Mouse (Mus musculus): ENCODE data around the gene AU021092.

AU021092 gene

DNA sequence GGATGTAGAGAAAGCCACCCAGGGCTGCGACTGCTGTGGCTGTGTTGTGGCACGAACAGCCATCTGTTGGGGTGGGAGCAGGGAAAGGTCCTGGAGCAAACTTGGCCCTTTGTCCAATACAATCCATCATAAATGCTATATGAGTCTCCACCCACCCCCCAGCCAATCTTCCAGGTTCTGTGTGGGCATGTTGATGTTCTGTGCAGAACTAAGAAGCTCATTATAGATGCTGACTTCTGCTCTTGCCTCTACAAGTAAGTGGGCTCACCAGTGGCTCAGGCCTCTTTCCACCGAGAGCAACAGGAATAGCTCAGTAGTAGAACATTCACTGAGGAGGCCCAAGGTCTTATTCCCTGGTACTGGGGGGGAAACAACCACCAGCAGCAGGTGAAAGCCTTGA, 9.9 kb downstream of the AU021092 start:
- DNase-seq (ENCODE audit: low spot score) = no peak

- DNase-seq (ENCODE audit: low spot score) = no peak
Observed at GRCm38 (mm10) chr16:5210365-5210764, 11.7 kb downstream of the AU021092 start.

- no peak for DNase-seq (ENCODE audit: low spot score)
Observed at GRCm38 (mm10) chr16:5206051-5206450, 16.0 kb downstream of the AU021092 start.

DNA sequence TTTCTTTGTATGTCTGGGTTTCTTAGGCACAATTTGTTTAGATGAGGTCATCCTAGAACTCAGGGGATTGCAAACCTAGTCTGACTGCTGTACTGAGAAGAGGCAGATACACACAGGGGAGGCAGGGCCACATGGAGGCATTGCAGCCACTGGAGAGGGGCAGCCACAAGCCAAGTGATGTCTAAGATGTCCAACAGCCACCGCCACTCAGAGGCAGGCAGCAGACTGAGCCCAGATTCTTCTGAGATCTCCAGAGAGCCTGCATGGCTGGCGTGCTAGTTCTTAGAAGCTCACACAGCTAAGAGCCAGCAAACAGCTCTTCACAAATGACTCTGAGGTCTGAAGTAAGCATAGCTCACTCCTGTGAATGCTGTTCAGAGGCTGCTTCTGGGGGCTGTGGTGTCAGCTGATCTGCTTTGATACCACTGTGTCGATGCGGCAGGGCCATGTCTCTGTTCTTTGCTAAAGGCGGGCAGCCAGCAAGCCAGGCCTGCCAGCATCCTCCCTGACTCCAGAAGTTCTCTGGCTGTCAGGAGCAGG, 16.6 kb downstream of the AU021092 start:
- DNase-seq (ENCODE audit: low spot score) = no peak

DNA sequence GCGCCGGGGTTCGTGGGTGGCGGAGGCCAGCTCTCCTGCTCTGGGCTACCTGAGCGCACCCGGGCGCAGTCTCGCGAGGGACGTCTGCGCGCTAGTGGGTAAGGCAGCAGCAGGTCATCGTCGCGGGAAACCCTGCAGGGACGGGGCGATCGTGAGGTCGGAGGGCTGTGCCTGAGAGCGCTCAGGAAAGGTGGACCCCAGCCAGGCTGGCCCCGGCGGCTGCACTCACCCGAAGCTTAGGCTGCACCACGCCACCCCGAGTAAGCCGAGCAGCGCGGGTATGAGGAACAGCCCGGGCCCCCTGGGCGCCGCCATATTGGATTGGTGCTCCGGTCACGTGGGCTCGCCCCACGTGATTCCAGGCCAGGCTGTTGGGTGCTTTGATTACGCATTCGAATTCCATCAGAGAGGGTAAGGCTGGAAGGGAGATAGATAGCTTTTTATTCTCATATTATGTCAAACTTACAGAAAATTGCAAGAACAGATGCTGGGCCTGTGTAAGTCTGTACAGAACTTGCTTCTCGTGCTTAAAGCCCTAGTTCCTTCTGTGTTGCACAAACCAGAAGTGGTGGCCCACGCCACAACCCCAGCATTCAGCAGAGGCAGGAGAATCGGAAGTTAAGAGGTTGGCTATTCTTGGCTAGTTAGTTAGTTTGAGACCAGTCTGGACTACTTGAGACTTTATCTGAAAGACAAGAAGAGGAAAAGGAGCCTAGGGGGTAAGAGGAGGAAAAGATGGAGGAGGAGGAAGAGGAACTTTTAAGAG, 18.2 kb downstream of the AU021092 start, which contains the start of gene Nagpa:
Gene Nagpa (minus strand): TSS at position 345 of the 766 bp plus-strand sequence.
- peak; percentile 80 for DNase-seq (ENCODE audit: low spot score)

DNA sequence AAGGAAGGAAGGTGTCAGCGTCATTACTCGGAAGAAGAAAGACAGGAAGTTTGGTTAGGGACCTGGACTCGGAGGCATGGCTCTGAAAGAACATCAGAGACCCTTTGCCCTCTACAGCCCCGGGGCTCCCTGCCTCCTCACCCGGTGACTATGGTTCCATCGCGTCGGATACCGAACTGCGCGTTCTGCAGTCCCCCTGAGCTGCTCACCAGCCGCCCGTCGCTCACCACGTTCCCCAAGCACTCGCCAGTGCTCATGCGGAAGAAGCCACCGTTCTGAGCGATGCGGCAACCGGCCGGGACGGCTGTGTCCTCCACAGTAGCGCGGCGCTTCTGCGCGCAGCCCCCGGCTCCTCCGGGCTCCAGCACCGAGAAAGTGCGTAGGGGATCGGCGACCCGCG, 18.9 kb downstream of the AU021092 start:
- DNase-seq (ENCODE audit: low spot score) = peak; percentile 9

DNA sequence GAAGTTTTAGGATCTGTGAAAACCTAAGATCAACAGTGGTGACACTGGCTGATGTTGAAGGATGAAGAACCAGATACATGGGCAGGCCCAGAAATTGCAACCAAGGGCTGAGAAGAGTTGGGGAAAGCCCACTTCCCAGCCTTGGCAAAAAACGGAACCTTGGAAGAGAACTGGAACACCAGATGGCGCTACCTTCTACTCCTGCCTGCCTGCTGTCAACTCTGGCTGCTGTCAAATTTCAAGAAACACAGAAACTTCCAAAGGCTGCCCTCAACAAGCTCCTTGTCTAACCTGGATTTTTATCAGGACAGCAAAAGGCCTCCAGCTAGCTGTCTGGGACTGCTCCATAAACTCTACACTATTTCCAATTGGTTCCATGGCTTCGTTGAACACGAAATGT, 19.4 kb downstream of the AU021092 start:
- DNase-seq (ENCODE audit: low spot score) = peak; percentile 56

DNA sequence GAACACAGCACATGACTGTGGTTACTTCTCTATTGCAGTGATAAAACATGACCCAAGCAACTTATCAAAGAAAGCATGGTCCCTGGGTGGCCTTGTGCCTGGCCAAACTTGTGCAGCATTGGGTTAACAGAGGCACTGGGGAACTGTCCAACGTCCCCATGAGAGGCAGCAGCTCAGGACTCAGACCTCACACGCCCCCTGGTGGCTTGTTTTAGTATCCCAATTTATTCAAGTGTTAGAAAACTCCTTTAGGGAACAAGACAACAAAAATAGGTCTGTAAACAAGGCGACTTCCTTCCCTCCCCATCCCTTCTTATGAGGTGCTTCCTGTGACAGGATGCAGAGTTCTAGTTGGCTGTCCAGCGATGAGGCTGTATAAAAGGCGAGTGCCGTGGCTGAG, 27.0 kb downstream of the AU021092 start:
- DNase-seq (ENCODE audit: low spot score) = peak; percentile 60

- no peak for DNase-seq (ENCODE audit: low spot score)
Observed at GRCm38 (mm10) chr16:5186234-5186633, 35.9 kb downstream of the AU021092 start.

DNA sequence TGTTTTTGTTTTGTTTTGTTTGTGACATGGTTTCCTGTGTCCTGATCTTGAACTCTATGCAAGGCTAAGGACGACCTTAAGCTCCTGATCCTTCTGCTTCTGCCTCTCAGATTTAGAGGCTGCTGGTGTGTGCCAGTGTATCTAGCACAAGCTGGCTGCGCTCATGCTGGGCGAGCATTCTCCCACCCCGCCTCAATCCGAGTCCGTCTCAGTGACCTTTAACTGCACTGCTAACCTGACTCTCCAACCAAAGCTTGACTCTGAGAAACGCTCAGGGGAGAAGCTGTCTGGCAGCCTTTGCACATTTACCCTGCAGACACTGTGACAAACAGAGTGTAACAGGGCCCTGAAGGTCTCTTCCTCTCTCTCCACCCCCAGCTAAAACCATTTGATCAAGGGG, 36.4 kb downstream of the AU021092 start:
- no peak for DNase-seq (ENCODE audit: low spot score)

DNA sequence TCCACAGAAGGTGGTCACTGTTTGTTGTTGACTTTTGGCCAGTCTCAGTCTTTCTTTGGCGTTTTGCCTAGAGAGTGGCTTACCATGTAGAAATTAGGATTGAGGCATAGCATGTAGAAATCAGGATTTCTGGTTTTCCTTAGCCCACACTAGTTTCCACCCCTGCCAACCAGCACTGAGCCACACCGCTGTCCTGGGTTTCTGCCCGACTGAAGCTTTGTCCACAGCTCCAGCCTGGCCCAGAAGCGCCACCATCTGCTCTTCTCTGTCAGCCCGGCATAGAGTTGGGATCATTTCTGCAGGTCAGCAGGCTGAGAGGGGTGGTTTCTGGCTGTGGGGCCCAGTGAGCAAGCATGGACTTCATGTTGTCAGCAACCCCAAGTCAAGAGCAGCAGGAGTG, 37.1 kb downstream of the AU021092 start:
- DNase-seq (ENCODE audit: low spot score) = no peak

DNA sequence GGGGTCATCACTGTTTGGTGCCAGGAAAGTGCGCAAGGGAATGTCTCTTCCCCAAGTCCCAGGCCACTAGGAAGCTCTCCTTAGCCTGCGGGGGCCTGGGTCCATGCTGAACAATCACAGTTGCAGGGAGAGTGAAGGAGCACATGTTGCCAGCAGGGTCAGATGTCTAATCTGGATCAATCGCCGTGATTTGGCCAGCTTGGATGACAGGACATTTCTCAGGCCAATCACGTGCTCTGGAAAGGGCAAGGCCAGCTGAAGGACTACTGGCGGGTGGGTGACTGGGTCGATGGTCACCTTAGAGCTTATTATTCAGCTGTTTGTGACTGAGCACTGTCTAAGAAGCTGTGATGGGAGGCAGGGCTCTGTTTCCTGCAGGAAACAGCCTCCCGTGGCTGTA, 38.0 kb downstream of the AU021092 start:
- DNase-seq (ENCODE audit: low spot score) = no peak

DNA sequence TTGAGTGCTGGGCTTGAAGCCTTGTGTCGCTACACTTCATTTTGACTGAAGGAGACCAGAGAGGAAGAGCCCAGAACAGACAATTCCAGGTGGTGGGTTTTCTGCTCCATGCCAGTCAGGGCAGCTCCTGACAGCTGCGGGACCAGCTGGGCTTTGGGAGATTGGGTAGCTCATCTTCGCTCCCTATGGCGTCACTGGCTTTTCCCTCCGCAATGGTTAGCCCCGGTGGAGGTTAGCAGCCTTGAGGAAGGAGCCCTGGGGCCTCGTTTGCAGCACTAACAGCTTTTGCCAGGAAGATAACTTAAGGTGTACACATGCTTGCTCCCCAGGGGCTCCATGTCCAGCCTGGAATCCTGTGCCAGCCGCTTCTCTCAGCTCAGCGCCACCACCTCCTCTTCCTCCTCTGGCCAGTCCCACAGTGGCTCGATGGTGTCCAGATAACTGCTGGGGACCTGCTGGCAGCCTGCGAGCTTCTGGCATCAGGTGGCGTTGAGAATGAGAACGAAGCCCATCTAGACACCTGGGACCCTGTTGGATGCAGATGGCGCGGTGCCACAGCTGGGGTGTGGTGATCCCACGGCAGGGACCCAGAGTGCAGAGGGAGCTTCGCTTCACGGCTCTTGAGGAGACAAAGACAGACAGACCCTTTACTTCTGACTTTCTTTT, 38.7 kb downstream of the AU021092 start:
- no peak for DNase-seq (ENCODE audit: low spot score)

- no peak for DNase-seq (ENCODE audit: low spot score)
Observed at GRCm38 (mm10) chr16:5172636-5173035, 49.5 kb downstream of the AU021092 start.

DNA sequence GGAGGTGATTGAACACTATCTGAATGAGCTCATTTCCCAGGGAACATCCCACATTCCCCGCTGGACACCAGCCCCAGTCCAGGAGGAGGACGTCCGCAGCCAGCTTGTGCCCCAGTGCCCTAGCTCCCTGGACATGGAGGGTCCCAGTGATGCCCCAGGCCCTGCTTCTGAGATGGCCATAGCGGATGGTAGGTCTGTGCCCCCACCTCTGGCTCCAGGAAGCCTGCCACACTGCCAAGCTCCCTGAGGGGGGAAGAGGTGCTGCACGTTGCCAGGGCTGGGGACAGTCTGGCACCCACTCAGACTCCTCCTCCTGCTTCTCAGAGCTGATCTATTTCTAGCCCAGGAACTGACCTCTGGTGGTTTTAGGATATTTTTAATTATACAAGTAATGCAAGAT, 53.3 kb downstream of the AU021092 start:
- no peak for DNase-seq (ENCODE audit: low spot score)

DNA sequence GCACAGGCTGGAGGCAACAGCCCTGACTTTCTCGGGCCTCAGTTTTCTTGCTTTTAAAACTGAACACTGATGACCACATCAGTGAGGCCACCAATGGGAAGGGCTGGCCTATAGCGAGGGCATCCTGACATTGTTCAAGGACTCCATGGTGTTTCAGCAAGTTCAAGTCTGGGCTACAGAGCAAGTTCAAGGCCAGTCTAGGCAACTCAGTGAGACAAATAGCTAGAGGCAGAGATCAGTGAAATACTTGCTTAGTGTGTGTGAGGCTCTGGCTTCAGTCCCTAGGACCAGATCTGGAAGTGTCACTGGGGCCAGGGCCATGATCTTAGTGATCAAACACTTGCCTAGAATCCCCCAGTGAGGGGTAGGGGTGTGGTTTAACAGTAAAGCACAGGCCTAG, 54.1 kb downstream of the AU021092 start:
- no peak for DNase-seq (ENCODE audit: low spot score)

DNA sequence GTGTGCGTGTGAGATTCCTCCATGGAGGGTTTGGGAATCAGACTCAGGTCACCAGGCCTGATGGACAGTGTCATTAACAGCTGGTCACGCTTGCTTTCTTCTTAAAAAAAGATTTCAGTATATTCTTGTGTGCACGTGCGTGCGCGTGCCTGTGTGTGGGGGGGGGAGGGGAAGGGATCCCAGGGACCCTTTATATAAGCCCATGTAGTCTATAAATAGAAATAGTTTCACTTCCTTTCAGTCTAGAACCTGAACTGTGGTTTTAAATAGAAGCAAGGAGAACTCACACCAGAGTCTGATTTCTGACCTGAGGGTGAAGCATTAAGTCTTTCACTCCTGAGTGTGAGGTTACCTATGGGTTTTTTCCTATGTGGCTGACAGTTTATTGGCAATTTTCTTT, 57.8 kb downstream of the AU021092 start:
- no peak for DNase-seq (ENCODE audit: low spot score)
